Mouse (Mus musculus) mesoderm, embryonic 11.5 days (tissue): ENCODE data around the gene Letmd1.
"Not testable (repeated sequence)": the region's sequence is repeated elsewhere in the genome, so short reads cannot be mapped to it uniquely, and the experiment has no call there.

Source experiments
- DNase-seq: peaks from one replicate; pipeline ENCODE4 v3.0.0-alpha.2; 2012; ENCODE audit warnings: low read depth, low spot score

The Letmd1 gene

GRCm38 (mm10) chr15:100451245-100451644 is 17.6 kb upstream of the Letmd1 start:
- no peak for DNase-seq

DNA sequence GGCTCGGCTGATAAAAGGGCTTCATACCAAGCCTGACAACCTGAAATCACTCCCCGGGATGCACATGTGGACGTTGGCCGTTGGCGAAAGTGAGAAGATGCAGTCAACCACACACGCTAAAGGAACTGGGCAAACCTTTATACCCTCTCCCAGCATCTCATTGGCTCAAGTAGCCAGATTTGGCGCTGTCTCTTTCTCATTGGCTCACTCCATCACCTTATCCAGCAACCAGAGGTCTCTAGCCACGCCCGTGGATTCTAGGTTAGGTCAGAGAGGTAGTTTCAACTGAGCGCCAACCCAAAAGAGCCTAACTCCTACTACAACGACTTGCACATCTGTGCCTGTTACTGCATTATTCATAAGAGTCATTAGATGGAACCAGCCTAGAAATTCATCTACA is 16.3 kb upstream of the Letmd1 start:
- DNase-seq, result no peak

DNA sequence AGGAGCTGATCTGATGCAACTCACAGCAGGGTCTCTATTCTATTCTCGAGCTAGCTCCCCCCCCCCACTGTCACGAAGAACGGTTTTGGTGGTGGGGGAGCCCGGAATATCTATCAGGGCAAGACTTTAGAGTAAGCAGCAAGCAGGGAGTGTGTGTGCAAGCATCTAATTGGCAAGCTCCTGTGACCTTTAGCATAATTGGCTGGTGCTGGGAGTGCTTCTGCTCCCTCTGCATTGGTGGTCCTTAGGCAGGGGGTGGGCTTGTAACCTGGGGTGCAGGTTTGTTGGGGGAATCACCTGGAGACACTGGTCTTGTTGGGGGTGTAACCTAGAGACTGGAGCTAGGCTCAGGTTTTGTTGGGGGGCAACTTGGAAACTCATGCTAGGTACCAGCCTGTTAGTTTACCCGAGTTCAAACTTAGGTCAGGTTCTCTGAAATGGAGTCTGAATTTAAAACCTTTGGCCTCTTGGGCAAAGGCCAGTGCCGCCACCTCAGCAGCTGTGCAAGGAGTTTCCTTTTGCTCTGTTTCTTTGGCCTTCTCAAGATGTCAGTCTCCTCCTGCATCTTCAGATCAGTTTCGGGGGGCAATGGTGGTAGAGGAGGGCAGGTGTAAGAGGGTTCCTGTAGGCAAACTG is 12.3 kb upstream of the Letmd1 start:
- no peak for DNase-seq

DNA sequence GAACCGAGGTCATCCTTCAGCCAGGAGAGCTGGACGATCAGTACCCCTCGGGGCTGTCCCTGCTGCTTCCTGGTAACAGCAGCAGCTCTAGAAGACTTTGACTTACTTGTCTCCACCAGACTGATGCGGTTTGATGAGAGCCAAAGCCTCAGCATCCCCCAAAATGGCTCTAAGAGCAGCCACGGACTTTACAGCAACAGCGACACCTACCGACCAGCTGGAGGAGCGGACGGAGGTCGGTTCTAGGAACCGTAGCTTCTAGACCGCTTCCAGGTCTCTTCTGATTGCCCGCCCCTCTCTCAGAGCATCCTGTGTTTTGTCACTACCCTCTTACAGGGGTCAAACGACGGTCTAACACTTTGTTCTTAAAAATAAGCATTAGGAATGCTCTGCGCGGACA is 11.5 kb upstream of the Letmd1 start:
- DNase-seq, result peak; percentile 90

DNA sequence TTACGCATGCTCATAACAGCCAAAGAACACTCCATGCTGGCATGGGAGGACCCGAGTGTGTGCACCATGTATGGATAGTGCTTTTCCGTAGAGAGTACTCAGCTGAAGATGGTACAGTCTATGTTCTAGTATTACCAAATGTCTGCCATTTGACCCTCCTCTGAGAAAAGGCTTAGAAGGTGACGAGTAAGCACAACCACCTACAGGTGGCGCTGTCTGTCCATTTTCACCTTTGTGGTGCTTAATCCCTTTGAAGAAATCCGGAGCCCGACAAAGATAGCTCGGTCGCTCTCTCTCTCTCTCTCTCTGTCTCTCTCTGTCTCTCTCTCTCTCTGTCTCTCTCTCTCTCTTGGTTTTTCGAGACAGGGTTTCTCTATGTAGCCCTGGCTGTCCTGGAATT is 10.8 kb upstream of the Letmd1 start:
- peak; percentile 80 for DNase-seq

DNA sequence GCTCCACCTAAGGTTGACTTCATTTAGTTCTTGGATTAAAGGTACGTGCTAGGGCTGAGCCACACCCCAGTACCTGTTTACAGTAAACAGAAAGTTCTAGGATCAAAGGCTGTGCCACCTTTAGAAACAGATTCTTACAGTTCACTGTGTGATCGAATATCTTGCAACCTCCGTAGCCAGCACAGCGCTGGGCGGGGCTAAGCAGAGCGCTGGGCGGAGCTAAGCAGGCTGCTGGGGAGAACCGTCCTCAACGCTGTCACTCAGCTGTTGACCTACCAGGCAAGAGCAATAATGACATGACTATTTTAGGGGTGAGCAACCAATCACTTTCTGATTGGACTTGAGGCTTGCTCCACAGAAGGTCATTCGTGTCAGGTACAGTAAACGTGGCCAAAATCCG is 7.9 kb upstream of the Letmd1 start:
- peak; percentile 48 for DNase-seq

- no peak for DNase-seq
Measured at GRCm38 (mm10) chr15:100461646-100462045, 7.2 kb upstream of the Letmd1 start.

DNA sequence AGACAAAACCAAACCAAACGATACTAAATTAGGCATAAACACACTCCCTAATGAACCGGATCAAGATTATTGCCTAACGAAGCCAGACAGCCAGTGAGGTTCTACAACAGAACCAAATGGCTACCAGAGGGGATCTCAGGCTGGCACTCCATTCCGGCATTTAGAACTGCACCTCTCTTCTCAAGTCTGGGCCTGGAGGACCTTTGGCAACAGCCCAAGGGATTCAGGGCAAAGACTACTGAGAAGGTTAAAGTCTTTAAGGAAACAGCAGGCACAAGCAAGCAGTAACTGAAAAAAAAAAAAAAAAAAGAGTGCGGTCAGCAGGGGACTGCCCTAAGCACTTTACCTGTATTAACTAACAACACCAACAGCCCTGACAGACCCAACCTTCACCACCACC is 6.7 kb upstream of the Letmd1 start:
- no peak for DNase-seq

GRCm38 (mm10) chr15:100463712-100464111 is 5.1 kb upstream of the Letmd1 start:
- DNase-seq, result peak; percentile 68

GRCm38 (mm10) chr15:100465432-100465831 is 3.4 kb upstream of the Letmd1 start:
- no peak for DNase-seq

GRCm38 (mm10) chr15:100467738-100468137 is 1.1 kb upstream of the Letmd1 start:
- DNase-seq, result no peak

- DNase-seq, result no peak
Measured at GRCm38 (mm10) chr15:100469189-100469545, 344 bp downstream of the Letmd1 start.

DNA sequence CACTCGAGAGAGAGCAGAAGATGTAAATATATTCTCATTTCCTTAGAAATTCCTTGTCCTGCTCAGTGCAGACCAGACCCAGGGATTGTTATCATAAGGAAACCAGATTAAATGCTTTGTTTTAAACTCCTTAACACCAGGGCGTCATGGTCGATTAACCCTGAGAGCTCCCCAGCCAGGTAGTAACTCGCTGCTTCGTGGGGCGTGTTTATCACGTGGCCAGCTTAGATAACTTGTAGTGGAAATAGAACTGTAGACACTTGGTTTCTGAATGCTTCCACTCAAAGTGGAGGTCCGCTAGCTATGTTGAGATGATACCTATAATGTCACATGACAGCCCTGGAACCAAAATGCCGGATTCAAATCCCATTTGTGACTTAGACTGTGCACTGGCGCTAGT is 1.2 kb downstream of the Letmd1 start:
- DNase-seq, result no peak

DNA sequence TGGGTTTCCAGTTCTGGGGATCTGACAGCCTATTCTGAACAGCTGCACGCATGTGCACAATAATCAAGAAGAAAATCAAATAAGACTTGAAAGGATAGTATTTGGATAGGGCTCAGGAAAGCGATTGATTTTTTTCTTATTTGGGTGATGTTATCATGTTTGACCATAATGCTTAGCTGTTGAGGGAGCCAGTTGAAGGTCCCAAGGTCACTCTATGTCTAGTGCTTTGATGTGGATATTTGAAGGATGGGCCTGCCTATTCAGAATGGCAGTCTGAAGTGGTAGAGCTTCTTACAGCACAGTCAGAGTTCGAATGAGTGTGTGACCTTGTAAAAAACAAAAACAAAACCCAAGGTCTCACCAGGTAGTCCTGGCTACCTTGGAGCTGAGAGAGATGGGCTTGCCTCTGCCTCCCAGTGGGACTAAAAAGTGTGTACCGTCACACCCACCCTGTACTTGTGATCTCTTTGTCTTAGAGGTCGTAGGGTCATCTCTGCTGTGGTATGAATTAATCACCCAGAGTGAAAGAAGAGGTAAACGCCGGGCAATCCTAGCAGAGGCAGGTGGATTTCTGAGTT is 5.2 kb downstream of the Letmd1 start:
- DNase-seq, result no peak

DNA sequence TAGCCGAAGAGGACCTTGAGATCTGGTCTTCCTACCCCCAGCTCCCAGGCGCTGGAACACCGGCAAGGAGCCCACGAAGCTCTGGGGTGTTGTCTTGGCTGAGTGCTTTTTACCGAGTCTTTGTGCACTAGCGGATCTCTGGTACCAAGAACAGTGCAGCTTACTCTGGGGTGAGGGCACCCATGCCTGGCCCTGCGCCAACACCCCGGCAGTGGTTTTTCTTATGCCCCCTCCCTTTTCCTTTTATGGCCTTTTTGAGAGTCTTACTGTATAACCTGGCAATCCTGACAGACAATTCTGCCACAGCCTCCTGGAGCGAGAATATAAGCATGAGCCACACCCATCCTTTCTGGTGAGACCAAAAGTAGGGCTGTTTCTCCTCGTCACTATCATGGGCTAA is 9.5 kb downstream of the Letmd1 start:
- DNase-seq, result no peak

DNA sequence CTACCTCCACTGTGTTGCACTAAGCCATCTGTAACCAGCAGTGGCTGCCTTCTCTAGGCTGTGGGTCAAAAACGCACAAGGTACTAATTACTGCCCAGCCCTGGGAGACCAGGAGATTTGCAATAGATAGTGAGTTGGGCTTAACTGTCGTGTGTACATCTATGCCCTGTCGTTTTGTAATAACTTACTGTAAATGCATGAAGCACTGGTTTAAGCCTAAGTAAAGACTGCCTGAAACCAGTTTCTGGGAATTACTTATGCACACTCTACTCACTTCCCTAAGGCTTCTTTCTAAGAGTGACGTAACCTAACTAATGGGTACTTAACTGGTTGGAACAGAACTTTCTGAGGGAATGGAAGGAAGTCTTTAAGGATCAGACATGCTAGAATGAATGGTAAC is 10.1 kb downstream of the Letmd1 start:
- DNase-seq, result no peak

- no peak for DNase-seq
Measured at GRCm38 (mm10) chr15:100485576-100485975, 16.8 kb downstream of the Letmd1 start.

DNA sequence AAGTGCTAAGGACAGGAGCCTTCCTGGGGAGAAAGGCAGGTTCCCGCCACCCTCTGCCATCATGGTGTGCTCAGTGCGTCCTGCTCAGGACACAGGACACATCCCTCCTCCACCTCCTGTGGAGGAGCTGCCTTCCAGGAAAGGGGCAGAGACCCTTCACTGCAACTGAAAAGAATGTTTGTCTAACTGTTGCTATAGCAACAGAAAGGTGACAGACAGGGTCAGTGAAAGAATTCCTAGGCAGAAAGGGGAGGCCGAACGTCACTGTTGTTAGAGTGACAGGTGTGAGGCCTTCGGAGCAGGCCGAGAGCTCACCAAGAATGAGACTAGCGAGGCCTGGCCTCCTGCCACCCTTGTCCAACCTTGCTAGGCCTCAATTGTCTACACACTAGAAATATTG is 17.6 kb downstream of the Letmd1 start:
- peak; percentile 71 for DNase-seq

DNA sequence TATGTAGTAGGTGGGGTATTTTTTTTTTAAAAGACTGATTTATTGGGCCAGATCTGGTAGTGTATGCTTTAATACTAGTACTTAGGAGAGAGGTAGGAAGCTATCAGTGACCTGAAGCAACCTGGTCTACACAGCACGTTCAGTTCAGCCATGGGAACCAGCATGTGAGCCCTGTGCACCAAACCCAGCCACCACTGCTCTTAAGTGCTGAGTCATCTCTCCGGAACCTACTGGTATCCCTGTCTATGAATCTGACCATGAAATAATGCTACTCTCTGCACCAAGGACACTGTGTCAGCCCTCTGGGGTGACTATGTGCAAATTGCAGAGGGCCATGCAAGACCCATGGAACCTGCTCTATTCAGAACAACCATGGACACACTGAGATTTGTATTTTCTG is 18.2 kb downstream of the Letmd1 start:
- no peak for DNase-seq

- not testable (repeated sequence) for DNase-seq
Measured at GRCm38 (mm10) chr15:100488297-100488696, 19.5 kb downstream of the Letmd1 start.

- DNase-seq, result no peak
Measured at GRCm38 (mm10) chr15:100489263-100489662, 20.4 kb downstream of the Letmd1 start.

DNA sequence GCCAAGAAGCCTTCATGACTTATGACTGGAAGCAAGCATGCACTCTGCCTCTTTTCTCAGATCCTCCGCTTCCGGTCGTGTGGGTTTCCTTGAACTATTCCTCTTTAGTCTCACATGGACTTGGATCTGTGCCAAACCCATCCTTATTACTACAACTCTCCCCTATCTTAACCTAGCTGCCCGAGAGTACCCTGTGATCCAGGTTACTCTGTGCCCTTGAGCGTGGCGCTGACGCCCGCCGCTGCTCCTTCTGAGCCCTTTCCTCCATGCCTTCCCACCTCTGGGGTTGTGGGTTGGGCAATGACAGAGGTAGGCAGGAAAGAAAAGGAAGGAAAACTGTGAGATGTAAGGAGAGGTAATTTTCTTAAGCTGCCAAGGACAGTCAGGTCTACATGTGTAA is 23.1 kb downstream of the Letmd1 start:
- no peak for DNase-seq

GRCm38 (mm10) chr15:100494647-100495046 is 25.8 kb downstream of the Letmd1 start:
- DNase-seq, result peak; percentile 71

GRCm38 (mm10) chr15:100495102-100495501 is 26.3 kb downstream of the Letmd1 start, which contains the start of gene Csrnp2:
TSS of gene Csrnp2 (minus strand) at chr15:100495488.
- peak; percentile 96 for DNase-seq
